Mouse (Mus musculus) ES-E14 (cell line): ENCODE data around the gene Birc6. TPM values are rescaled to one million over a fixed set of nuclear protein-coding genes. Genes with fewer than 3 reads are reported as not detected.

Experiments
- DNase-seq: peaks from one replicate; pipeline ENCODE4 v3.0.0-alpha.2; 2013; ENCODE audit warnings: low read depth, low spot score
- H3K27ac ChIP-seq: 2 replicates; pipeline ENCODE4 v1.5.1; 2012; ENCODE audit warnings: low read depth, mild to moderate bottlenecking, low read length, moderate library complexity, mixed read lengths; ENCODE audit not compliant: poor library complexity, insufficient read depth, severe bottlenecking
- H3K36me3 ChIP-seq: 2 replicates; pipeline ENCODE4 v1.6.1; 2012; ENCODE audit warnings: mild to moderate bottlenecking, low read length, moderate library complexity, mixed read lengths; ENCODE audit not compliant: control insufficient read depth, poor library complexity, insufficient read depth, severe bottlenecking
- H3K4me1 ChIP-seq, 2 experiments: fragments of 150-350 bp in 1 of 2; sonication (generic) in 1 of 2; 2 replicates each; pipeline ENCODE4 v1.6.1; 2012; ENCODE audit warnings: low read length in 2 of 2, mild to moderate bottlenecking in 1 of 2, mixed read lengths in 1 of 2; ENCODE audit not compliant: control insufficient read depth in 2 of 2, insufficient read depth in 2 of 2, poor library complexity in 1 of 2
- H3K4me3 ChIP-seq, 2 experiments: fragments of 150-350 bp in 1 of 2; sonication (generic) in 1 of 2; 2 replicates each; pipeline ENCODE4 v1.5.1; 2012; ENCODE audit warnings: low read length in 2 of 2, low read depth in 1 of 2, mild to moderate bottlenecking in 1 of 2, mixed read lengths in 1 of 2; ENCODE audit not compliant: insufficient read depth in 1 of 2, poor library complexity in 1 of 2, severe bottlenecking in 1 of 2
- H3K9ac ChIP-seq: 2 replicates; pipeline ENCODE4 v1.6.1; 2012; ENCODE audit warnings: low read depth, mild to moderate bottlenecking, low read length, mixed read lengths; ENCODE audit not compliant: poor library complexity, insufficient read depth, severe bottlenecking
- H3K9me3 ChIP-seq: fragments of 150-350 bp; sonication (generic); 2 replicates; pipeline ENCODE4 v1.6.1; 2012; ENCODE audit warnings: low read depth, mild to moderate bottlenecking, low read length; ENCODE audit not compliant: control insufficient read depth, insufficient read depth
- CHD2 ChIP-seq: IDR thresholded peaks from 2 replicates; pipeline ENCODE4 v1.6.1; 2014; ENCODE audit warnings: mild to moderate bottlenecking, low read depth, low read length, inconsistent platforms
- HCFC1 ChIP-seq: IDR thresholded peaks from 2 replicates; pipeline ENCODE4 v1.6.1; 2012; ENCODE audit warnings: low read length, inconsistent platforms, borderline replicate concordance; ENCODE audit not compliant: insufficient read depth
- MAFK ChIP-seq: IDR thresholded peaks from 2 replicates; pipeline ENCODE4 v1.6.1; 2014; ENCODE audit warnings: mild to moderate bottlenecking, low read depth, low read length, inconsistent platforms; ENCODE audit not compliant: insufficient read depth
- ZC3H11A ChIP-seq: IDR thresholded peaks from 2 replicates; pipeline ENCODE4 v1.6.1; 2012; ENCODE audit warnings: low read depth, mild to moderate bottlenecking, inconsistent platforms, low read length, borderline replicate concordance
- ZNF384 ChIP-seq: IDR thresholded peaks from 2 replicates; pipeline ENCODE4 v1.6.1; 2012; ENCODE audit warnings: low read depth, low read length, inconsistent platforms
- in situ Hi-C, 2 experiments: fragments of 600-800 bp; cut with MboI; formaldehyde crosslinking; loops; one replicate each; pipeline ENCODE4 v1.15.1; 2025; ENCODE audit warnings: low sequenced_read_pairs in 2 of 2, inconsistent platforms in 1 of 2; ENCODE audit not compliant: unreplicated experiment in 2 of 2
- total RNA-seq: library from RNA; depleted of rRNA; stranded (reverse); fragments of 300-350 nt; gene quantifications from 2 replicates; pipeline ENCODE4 v1.2.3, GENCODE M21; 2012

The Birc6 gene
- total RNA-seq, 1 experiment: 122 TPM

- no peaks in the 10 kb centered on the region for H3K4me1 ChIP-seq
- H3K36me3 ChIP-seq: peaks cover 7% of the 10 kb centered on the region
- no peak overlapping the region for H3K27ac ChIP-seq
- no peaks in the 10 kb centered on the region for H3K9me3 ChIP-seq
- TF ChIP-seq ZNF384 (no peak), CHD2 (no peak), HCFC1 (no peak), ZC3H11A (no peak), MAFK (no peak)
- DNase-seq: no peak
- H3K4me3 ChIP-seq: no peak overlapping the region
- no peak overlapping the region for H3K9ac ChIP-seq
- in situ Hi-C loops: no loop called here
Measured at GRCm38 (mm10) chr17:74599396-74599795, 71.3 kb downstream of the Birc6 start.

GRCm38 (mm10) chr17:74601201-74601600 lies 73.1 kb downstream of the Birc6 start:
- no peaks in the 10 kb centered on the region for H3K4me1 ChIP-seq
- H3K9ac ChIP-seq: no peak overlapping the region
- no peaks in the 10 kb centered on the region for H3K9me3 ChIP-seq
- in situ Hi-C loops: no loop called here
- H3K4me3 ChIP-seq: no peak overlapping the region
- DNase-seq: no peak
- peaks cover 2% of the 10 kb centered on the region for H3K36me3 ChIP-seq
- H3K27ac ChIP-seq: no peak overlapping the region
- TF ChIP-seq HCFC1 (no peak), ZC3H11A (no peak), ZNF384 (no peak), CHD2 (no peak), MAFK (no peak)

GRCm38 (mm10) chr17:74630798-74631197 lies 102.7 kb downstream of the Birc6 start:
- no peaks in the 10 kb centered on the region for H3K9me3 ChIP-seq
- in situ Hi-C loops: no loop called here
- no peak overlapping the region for H3K27ac ChIP-seq
- H3K4me3 ChIP-seq: no peak overlapping the region
- H3K9ac ChIP-seq: no peak overlapping the region
- H3K4me1 ChIP-seq: no peaks in the 10 kb centered on the region
- DNase-seq: no peak
- peaks cover 10% of the 10 kb centered on the region for H3K36me3 ChIP-seq
- TF ChIP-seq HCFC1: no peak
- TF ChIP-seq ZNF384: no peak
- TF ChIP-seq MAFK: no peak
- no peak for TF ChIP-seq ZC3H11A
- TF ChIP-seq CHD2: no peak

- TF ChIP-seq ZNF384: no peak
- no peak for TF ChIP-seq ZC3H11A
- no peak for TF ChIP-seq CHD2
- TF ChIP-seq HCFC1: no peak
- TF ChIP-seq MAFK: no peak
Measured at GRCm38 (mm10) chr17:74642445-74642844, 114.3 kb downstream of the Birc6 start.

GRCm38 (mm10) chr17:74658362-74658761 lies 130.3 kb downstream of the Birc6 start:
- in situ Hi-C loops: no loop called here
- DNase-seq: no peak
- Histone ChIP-seq H3K27ac (no peak overlapping the region), H3K36me3 (peaks cover 21% of the 10 kb centered on the region), H3K9ac (no peak overlapping the region), H3K9me3 (no peaks in the 10 kb centered on the region), H3K4me3 (no peak overlapping the region), H3K4me1 (no peaks in the 10 kb centered on the region)
- TF ChIP-seq CHD2: no peak
- no peak for TF ChIP-seq MAFK
- no peak for TF ChIP-seq ZNF384
- TF ChIP-seq HCFC1: no peak
- no peak for TF ChIP-seq ZC3H11A

More at GRCm38 (mm10) chr17:74642445-74642844, 114.3 kb downstream of the Birc6 start:
- no peak for DNase-seq
- no peaks in the 10 kb centered on the region for H3K4me1 ChIP-seq
- H3K9ac ChIP-seq: no peak overlapping the region
- H3K4me3 ChIP-seq: no peak overlapping the region
- H3K27ac ChIP-seq: no peak overlapping the region
- H3K9me3 ChIP-seq: no peaks in the 10 kb centered on the region
- peaks cover 19% of the 10 kb centered on the region for H3K36me3 ChIP-seq
- in situ Hi-C loops: no loop called here
